Comparison of ENCODE assay signal across 7 mouse cellular contexts in genomic region chr2:181319248-181320102, GRCm38 (mm10). TPM values are rescaled to one million over a fixed set of nuclear protein-coding genes. Genes with fewer than 3 reads are reported as not detected.
A peak's percentile ranks its signal among the peaks of the same experiment; 100 is the strongest.
DNase-seq lines count a peak whose midpoint lies in the region; ATAC-seq and TF ChIP-seq lines count a peak whose summit lies in the region.

TSS of gene Rtel1 (plus strand) at chr2:181319739.

- peak; percentile 92 for DNase-seq in adrenal gland, postnatal 14 days
- DNase-seq in embryonic facial prominence, embryonic 11.5 days (ENCODE audit: low spot score) = peak; percentile 93
- DNase-seq in heart, adult 11 months = peak; percentile 97
- DNase-seq in kidney, adult 18-20 months = peak; percentile 87
- DNase-seq in spleen, adult 2 months (ENCODE audit: low read depth in 1 of 2, low spot score in 2 of 2) = peak; percentile 73 to 78

- H3K36me3 ChIP-seq in embryonic facial prominence, embryonic 11.5 days (replicated peaks; ENCODE audit: control insufficient read depth, insufficient read depth, low read depth, low read length) = no peaks in the 10 kb centered on the region
- H3K36me3 ChIP-seq in limb, embryonic 12.5 days = peaks cover 27% of the 10 kb centered on the region
- H3K36me3 ChIP-seq in midbrain, embryonic 15.5 days (replicated peaks) = peaks cover 9% of the 10 kb centered on the region; the same call in 1 of the 2 replicates
- H3K36me3 ChIP-seq in spleen, adult 2 months (ENCODE audit: control insufficient read depth, insufficient read depth, low read length) = peaks cover 4% of the 10 kb centered on the region

- H3K4me3 ChIP-seq in embryonic facial prominence, embryonic 11.5 days (ENCODE audit: low read depth, low read length) = peak within 1 kb of the TSS; percentile 61
- H3K4me3 ChIP-seq in limb, embryonic 12.5 days (replicated peaks) = peak within 1 kb of the TSS; percentile 62
- peak within 1 kb of the TSS; percentile 61 for H3K4me3 ChIP-seq in midbrain, embryonic 15.5 days
- H3K4me3 ChIP-seq in spleen, adult 2 months (ENCODE audit: extremely low read depth, insufficient read depth, insufficient read length) = peak within 1 kb of the TSS; percentile 91

- peak within 1 kb of the TSS; percentile 28; the same call in 1 of the 2 replicates for H3K27ac ChIP-seq in embryonic facial prominence, embryonic 11.5 days (replicated peaks; ENCODE audit: low read depth, low read length)
- H3K27ac ChIP-seq in limb, embryonic 12.5 days = peak within 1 kb of the TSS; percentile 59; the same call in 1 of the 2 replicates
- peak within 1 kb of the TSS; percentile 74 for H3K27ac ChIP-seq in midbrain, embryonic 15.5 days
- H3K27ac ChIP-seq in spleen, adult 2 months (ENCODE audit: insufficient read depth, low read length) = peak within 1 kb of the TSS; percentile 78

- H3K27me3 ChIP-seq in embryonic facial prominence, embryonic 11.5 days (ENCODE audit: control insufficient read depth, insufficient read depth, low read length) = peaks cover 3% of the 10 kb centered on the region
- H3K27me3 ChIP-seq in limb, embryonic 12.5 days = peaks cover 29% of the 10 kb centered on the region
- no peaks in the 10 kb centered on the region for H3K27me3 ChIP-seq in midbrain, embryonic 15.5 days (replicated peaks)
- no peaks in the 10 kb centered on the region for H3K27me3 ChIP-seq in spleen, adult 2 months (ENCODE audit: control insufficient read depth, insufficient read depth, low read length)

- peak within 1 kb of the TSS; percentile 67 for H3K9ac ChIP-seq in embryonic facial prominence, embryonic 11.5 days (replicated peaks; ENCODE audit: low read length)
- peak within 1 kb of the TSS; percentile 51 for H3K9ac ChIP-seq in limb, embryonic 12.5 days (replicated peaks)
- H3K9ac ChIP-seq in midbrain, embryonic 15.5 days = peak within 1 kb of the TSS; percentile 49

- H3K4me2 ChIP-seq in embryonic facial prominence, embryonic 11.5 days (ENCODE audit: low read depth, low read length) = peak within 1 kb of the TSS; percentile 73
- H3K4me2 ChIP-seq in limb, embryonic 12.5 days = peak within 1 kb of the TSS; percentile 82
- peak within 1 kb of the TSS; percentile 79 for H3K4me2 ChIP-seq in midbrain, embryonic 15.5 days

- ATAC-seq in embryonic facial prominence, embryonic 11.5 days (replicated peaks; ENCODE audit: insufficient number of reproducible peaks, low FRiP score, low TSS enrichment, low read depth) = peak; percentile 86
- peak; percentile 84 for ATAC-seq in limb, embryonic 12.5 days (ENCODE audit: insufficient number of reproducible peaks, insufficient read depth, low FRiP score, low TSS enrichment, low read depth)
- peak; percentile 91 for ATAC-seq in midbrain, embryonic 15.5 days (replicated peaks)

- no peaks in the 10 kb centered on the region for H3K9me3 ChIP-seq in embryonic facial prominence, embryonic 11.5 days (replicated peaks; ENCODE audit: control insufficient read depth, low read length)
- no peaks in the 10 kb centered on the region for H3K9me3 ChIP-seq in limb, embryonic 12.5 days
- no peaks in the 10 kb centered on the region for H3K9me3 ChIP-seq in midbrain, embryonic 15.5 days

- WGBS in embryonic facial prominence, embryonic 11.5 days = 7% methylated on average over 40 of the region's 40 CpGs
- WGBS in limb, embryonic 12.5 days = 8% methylated on average over 40 of the region's 40 CpGs
- WGBS in midbrain, embryonic 15.5 days = 5% methylated on average over 40 of the region's 40 CpGs
- WGBS in spleen, adult 2 months = 5% methylated on average over 40 of the region's 40 CpGs

- TF ChIP-seq POLR2A in spleen, adult 2 months (IDR thresholded peaks at IDR 0.05; ENCODE audit: low read depth, low read length) = no peak

- no peak for TF ChIP-seq CTCF in spleen, adult 2 months (IDR thresholded peaks at IDR 0.05; ENCODE audit: extremely low read depth, insufficient read depth, insufficient read length, insufficient replicate concordance)

- H3K4me1 ChIP-seq in embryonic facial prominence, embryonic 11.5 days (ENCODE audit: control insufficient read depth, insufficient read depth, low read length) = no peaks in the 10 kb centered on the region
- H3K4me1 ChIP-seq in limb, embryonic 12.5 days (replicated peaks) = peaks cover 6% of the 10 kb centered on the region
- peaks cover 22% of the 10 kb centered on the region for H3K4me1 ChIP-seq in midbrain, embryonic 15.5 days
- H3K4me1 ChIP-seq in spleen, adult 2 months (ENCODE audit: control insufficient read depth, insufficient read depth, insufficient read length) = no peaks in the 10 kb centered on the region; the same call in 1 of the 2 replicates

RNA-seq across cellular contexts. Expression of gene Rtel1, which starts in this region (rescaled TPM):
- total RNA-seq in adrenal gland, postnatal 14 days (2021) = 37.6 and 38.6 TPM in 2 replicates
- 52.5 and 55.9 TPM in 2 replicates for polyA plus RNA-seq in embryonic facial prominence, embryonic 11.5 days (2014; fragmentation: Nextera tagmentation; extraction: Ambion mirVana)
- 58.8 and 69.9 TPM in 2 replicates for polyA plus RNA-seq in limb, embryonic 12.5 days (2016; fragmentation: Nextera tagmentation; extraction: Ambion mirVana)
- 44.1 and 50.0 TPM in 2 replicates for polyA plus RNA-seq in midbrain, embryonic 15.5 days (2015; fragmentation: Nextera tagmentation; extraction: Ambion mirVana)
- 51.9 and 52.9 TPM in 2 replicates for polyA plus RNA-seq in spleen, adult 2 months (2012; rRNA removed)

Comparison
In these comparisons a context has a peak if more than half of its experiments do, and no peak if none do; other contexts are left out.
1. Peak in every context shown above with its lines: DNase-seq, ATAC-seq, H3K4me3 ChIP-seq and H3K27ac ChIP-seq.
2. H3K27ac ChIP-seq: peak in every context shown above with its lines; median percentile 78 in spleen, adult 2 months; 74 in midbrain, embryonic 15.5 days; 59 in limb, embryonic 12.5 days; 28 in embryonic facial prominence, embryonic 11.5 days.